ENCODE assay signal across 12 mouse cellular contexts in genomic region chr9:63241961-63242360, GRCm38 (mm10).
DNase-seq lines count a peak whose midpoint lies in the region; ATAC-seq and TF ChIP-seq lines count a peak whose summit lies in the region.
"Had no signal": no experiment of that assay in that cellular context is flagged by ENCODE, and none has a peak within 500 bp of the region (broad histone marks: within the 10 kb centered on the region; RNA-seq: fewer than 3 reads in every experiment).

No protein-coding gene starts in this region.

- H3K27ac ChIP-seq in kidney, postnatal 0 days = no peak overlapping the region
- H3K27ac ChIP-seq in MEL (ENCODE audit: control insufficient read depth, low read depth, low read length) = no peak overlapping the region
- H3K27ac ChIP-seq in limb, embryonic 11.5 days (replicated peaks; ENCODE audit: low read depth, low read length) = no peak overlapping the region
- H3K27ac ChIP-seq: heart, adult 2 months; midbrain, embryonic 10.5 days had no signal

- H3K36me3 ChIP-seq in kidney, postnatal 0 days (ENCODE audit: insufficient read depth, low read length) = peaks cover 5% of the 10 kb centered on the region; the same call in 1 of the 2 replicates
- peaks cover 0 to 3% of the 10 kb centered on the region in 2 experiments for H3K36me3 ChIP-seq in MEL (ENCODE audit: control insufficient read depth in 1 of 2, insufficient read depth in 2 of 2, low read length in 2 of 2)
- no peaks in the 10 kb centered on the region for H3K36me3 ChIP-seq in limb, embryonic 11.5 days (ENCODE audit: control insufficient read depth, insufficient read depth, low read length)

- no peak overlapping the region for H3K9ac ChIP-seq in kidney, postnatal 0 days (ENCODE audit: low read depth, low read length)
- H3K9ac ChIP-seq in MEL (ENCODE audit: control insufficient read depth, low read depth, low read length, poor library complexity, severe bottlenecking) = no peak overlapping the region
- H3K9ac ChIP-seq in limb, embryonic 11.5 days (ENCODE audit: low read length) = no peak overlapping the region
- H3K9ac ChIP-seq: hindbrain, embryonic 14.5 days had no signal

- no peak for ATAC-seq in kidney, postnatal 0 days (replicated peaks; ENCODE audit: low FRiP score, low read depth)
- ATAC-seq in limb, embryonic 11.5 days (ENCODE audit: insufficient number of reproducible peaks, low FRiP score, low TSS enrichment, low read depth) = no peak
- ATAC-seq in erythroblast, adult 5-6 weeks (replicated peaks; ENCODE audit: low FRiP score, poor library complexity, severe bottlenecking) = no peak

- DNase-seq in kidney, postnatal 0 days (ENCODE audit: low spot score) = peak; percentile 59
- DNase-seq in kidney, postnatal 25 days = no peak
- DNase-seq in A20 (ENCODE audit: low read depth, low spot score) (peak; percentile 71), MEL (ENCODE audit: low read depth, low spot score) (peak; percentile 71)
- peak; percentile 32 for DNase-seq in limb, embryonic 11.5 days (ENCODE audit: low spot score)
- DNase-seq in gastrocnemius, postnatal 4 days (ENCODE audit: low spot score in 2 of 2) = no peak
- DNase-seq: cerebellum, adult 18-20 months; heart, adult 2 months; lung, adult 2 months had no signal

- no peak for TF ChIP-seq CTCF in kidney, postnatal 0 days (IDR thresholded peaks at IDR 0.05; ENCODE audit: low read depth)
- no peak for TF ChIP-seq CTCF in MEL (IDR thresholded peaks at IDR 0.05 in 2 of 3, conservative IDR thresholded peaks at IDR 0.05 in 1 of 3; ENCODE audit: control insufficient read depth in 1 of 3, insufficient read depth in 1 of 3, low read depth in 2 of 3, low read length in 3 of 3, poor library complexity in 1 of 3, severe bottlenecking in 1 of 3)

- TF ChIP-seq EP300 in MEL (IDR thresholded peaks at IDR 0.05; ENCODE audit: low read depth in 1 of 2, low read length in 2 of 2) = peak in 1 of 2 experiments; percentile 53; a peak in 2 of 4 replicates

- no peaks in the 10 kb centered on the region for H3K27me3 ChIP-seq in kidney, postnatal 0 days (ENCODE audit: insufficient read depth, low read length)
- no peaks in the 10 kb centered on the region for H3K27me3 ChIP-seq in MEL (ENCODE audit: control insufficient read depth in 1 of 2, insufficient read depth in 2 of 2, low read length in 2 of 2)
- no peaks in the 10 kb centered on the region for H3K27me3 ChIP-seq in limb, embryonic 11.5 days (ENCODE audit: control insufficient read depth, insufficient read depth, low read length)

- no peak overlapping the region for H3K4me3 ChIP-seq in kidney, postnatal 0 days (replicated peaks; ENCODE audit: low read depth, low read length)
- H3K4me3 ChIP-seq in MEL (ENCODE audit: control insufficient read depth in 1 of 2, insufficient read depth in 1 of 2, low read depth in 2 of 2, low read length in 2 of 2) = no peak overlapping the region
- H3K4me3 ChIP-seq in limb, embryonic 11.5 days (ENCODE audit: low read depth, low read length) = no peak overlapping the region
- H3K4me3 ChIP-seq: heart, adult 2 months; midbrain, embryonic 10.5 days had no signal

- no peak for TF ChIP-seq RAD21 in MEL (IDR thresholded peaks at IDR 0.05; ENCODE audit: low read depth, low read length)

- no peak overlapping the region for H3K4me2 ChIP-seq in kidney, postnatal 0 days (ENCODE audit: low read length)
- no peak overlapping the region; the same call in 1 of the 2 replicates for H3K4me2 ChIP-seq in limb, embryonic 11.5 days (ENCODE audit: low read depth, severe bottlenecking)
- H3K4me2 ChIP-seq: hindbrain, embryonic 14.5 days had no signal

- H3K4me1 ChIP-seq in kidney, postnatal 0 days (replicated peaks; ENCODE audit: insufficient read depth, low read length) = peaks cover 4% of the 10 kb centered on the region
- H3K4me1 ChIP-seq in MEL (ENCODE audit: control insufficient read depth in 1 of 2, insufficient read depth in 2 of 2, low read length in 2 of 2) = no peaks in the 10 kb centered on the region
- peaks cover 13% of the 10 kb centered on the region for H3K4me1 ChIP-seq in limb, embryonic 11.5 days (ENCODE audit: control insufficient read depth, insufficient read depth, low read length)

- WGBS in kidney, postnatal 0 days = 15% methylated on average over 6 of the region's 6 CpGs
- 10% methylated on average over 6 of the region's 6 CpGs for WGBS in limb, embryonic 11.5 days

- no peaks in the 10 kb centered on the region for H3K9me3 ChIP-seq in kidney, postnatal 0 days (replicated peaks; ENCODE audit: low read length)
- no peaks in the 10 kb centered on the region for H3K9me3 ChIP-seq in MEL (replicated peaks; ENCODE audit: insufficient read depth, low read length)
- no peaks in the 10 kb centered on the region for H3K9me3 ChIP-seq in limb, embryonic 11.5 days (ENCODE audit: control insufficient read depth, low read length)
- H3K9me3 ChIP-seq: midbrain, embryonic 10.5 days had no signal

- TF ChIP-seq POLR2A in MEL (IDR thresholded peaks at IDR 0.05; ENCODE audit: control insufficient read depth in 1 of 2, insufficient read depth in 1 of 2, low read depth in 1 of 2, low read length in 2 of 2, poor library complexity in 1 of 2) = no peak

- H3K79me2 ChIP-seq in MEL (ENCODE audit: control insufficient read depth, insufficient read depth, low read length, poor library complexity) = no peaks in the 10 kb centered on the region

TF ChIP-seq in MEL, 35 proteins besides CTCF, POLR2A, EP300 and RAD21:
- TF ChIP-seq ZMIZ1 (IDR thresholded peaks at IDR 0.05; ENCODE audit: low read depth, low read length) = no peak

Comparison
In these comparisons a context has a peak if more than half of its experiments do, and no peak if none do; other contexts are left out.
1. DNase-seq: peak in kidney, postnatal 0 days (single experiment), A20 (single experiment), MEL (single experiment) and limb, embryonic 11.5 days (single experiment); none in kidney, postnatal 25 days (0 of 2) and gastrocnemius, postnatal 4 days (0 of 2).